Mouse (Mus musculus): ENCODE results near the gene Gmeb1.
"Not testable (repeated sequence)": the region's sequence is repeated elsewhere in the genome, so short reads cannot be mapped to it uniquely, and the experiment has no call there.

GRCm38 (mm10) chr4:132222001-132222400 lies 39.4 kb downstream of the Gmeb1 start:
- TF ChIP-seq CTCF, EP300 (IDR thresholded peaks at IDR 0.05; ENCODE audit: low read depth): not testable (repeated sequence)
